Comparison of ENCODE assay signal across 15 mouse cellular contexts in the genomic region with DNA sequence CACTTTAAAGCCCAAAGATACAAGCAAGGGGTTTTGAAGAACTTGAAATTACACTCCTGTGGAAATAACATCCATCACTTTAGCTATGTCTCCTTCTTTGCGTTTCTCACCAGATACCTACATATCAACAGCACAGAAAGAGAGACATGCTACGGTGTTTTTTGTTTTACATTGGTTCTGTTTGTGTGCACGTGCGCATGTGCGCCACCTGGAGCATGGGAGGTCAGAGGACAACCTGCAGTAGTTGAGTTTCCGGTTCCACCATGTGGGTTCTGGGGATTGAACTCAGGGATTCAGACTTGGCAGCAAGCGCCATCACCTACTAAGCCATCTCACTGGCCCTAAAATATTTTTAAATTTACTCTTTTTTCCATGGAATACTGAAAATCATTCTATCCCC. TPM values are rescaled to one million over a fixed set of nuclear protein-coding genes. Genes with fewer than 3 reads are reported as not detected.
A peak's percentile ranks its signal among the peaks of the same experiment; 100 is the strongest.
DNase-seq lines count a peak whose midpoint lies in the region; TF ChIP-seq lines count a peak whose summit lies in the region.
"Had no signal": no experiment of that assay in that cellular context is flagged by ENCODE, and none has a peak within 500 bp of the region (broad histone marks: within the 10 kb centered on the region; RNA-seq: fewer than 3 reads in every experiment).

No protein-coding gene starts in this region.

- no peak for DNase-seq in gastrocnemius, adult 2 months
- DNase-seq in gastrocnemius, adult 8-10 months (ENCODE audit: low spot score in 2 of 2) = no peak
- DNase-seq in spleen, adult 2 months (ENCODE audit: low read depth in 1 of 2, low spot score in 2 of 2) = no peak
- no peak for DNase-seq in spleen, adult 18-20 months
- peak; percentile 51 for DNase-seq in induced T-regulatory cell, adult 2 months (ENCODE audit: low read depth)
- no peak for DNase-seq in cerebellum, adult 11 months
- no peak for DNase-seq in natural killer cell, adult 2 months (ENCODE audit: low spot score in 2 of 2)
- DNase-seq in ovary, postnatal 36 days (ENCODE audit: low spot score) = no peak
- DNase-seq: cerebellum, postnatal 25 days; heart, postnatal 14 days; retina, postnatal 1 day had no signal

- TF ChIP-seq POLR2A in spleen, adult 2 months (IDR thresholded peaks at IDR 0.05; ENCODE audit: low read depth, low read length) = no peak

- no peaks in the 10 kb centered on the region for H3K36me3 ChIP-seq in spleen, adult 2 months (ENCODE audit: control insufficient read depth, insufficient read depth, low read length)
- H3K36me3 ChIP-seq: forebrain, embryonic 15.5 days; intestine, embryonic 15.5 days; lung, embryonic 15.5 days; midbrain, embryonic 12.5 days had no signal

- no peak overlapping the region for H3K27ac ChIP-seq in gastrocnemius, adult 2 months
- no peak overlapping the region for H3K27ac ChIP-seq in spleen, adult 2 months (ENCODE audit: insufficient read depth, low read length)
- H3K27ac ChIP-seq: forebrain, embryonic 15.5 days; intestine, embryonic 15.5 days; lung, embryonic 15.5 days; midbrain, embryonic 12.5 days had no signal

- 87% methylated on average over 7 of the region's 7 CpGs for WGBS in spleen, adult 2 months

- peak; percentile 23; the same call in 1 of the 2 replicates for TF ChIP-seq CTCF in gastrocnemius, adult 2 months (IDR thresholded peaks at IDR 0.05)
- peak; percentile 4; the same call in 1 of the 2 replicates for TF ChIP-seq CTCF in spleen, adult 2 months (IDR thresholded peaks at IDR 0.05; ENCODE audit: extremely low read depth, insufficient read depth, insufficient read length, insufficient replicate concordance)

- no peak overlapping the region for H3K4me3 ChIP-seq in gastrocnemius, adult 2 months
- H3K4me3 ChIP-seq in spleen, adult 2 months (ENCODE audit: extremely low read depth, insufficient read depth, insufficient read length) = no peak overlapping the region
- H3K4me3 ChIP-seq: forebrain, embryonic 15.5 days; intestine, embryonic 15.5 days; lung, embryonic 15.5 days; midbrain, embryonic 12.5 days had no signal

- H3K27me3 ChIP-seq in spleen, adult 2 months (ENCODE audit: control insufficient read depth, insufficient read depth, low read length) = no peaks in the 10 kb centered on the region
- H3K27me3 ChIP-seq: forebrain, embryonic 15.5 days; intestine, embryonic 15.5 days; lung, embryonic 15.5 days; midbrain, embryonic 12.5 days had no signal

- intact Hi-C loops in gastrocnemius, adult 2 months (cut with DNase I) = no loop called here

- no peaks in the 10 kb centered on the region for H3K4me1 ChIP-seq in spleen, adult 2 months (ENCODE audit: control insufficient read depth, insufficient read depth, insufficient read length)
- H3K4me1 ChIP-seq: forebrain, embryonic 15.5 days; intestine, embryonic 15.5 days; lung, embryonic 15.5 days; midbrain, embryonic 12.5 days had no signal

RNA-seq across cellular contexts. Expression of a gene that starts 20.9 kb away (rescaled TPM):
- 1 to 10 TPM; 6.2 to 8.7 TPM for total RNA-seq in gastrocnemius, adult 2 months (2021)
- 1 to 10 TPM; 3.3 to 6.0 (median 5.3) TPM for total RNA-seq in gastrocnemius, adult 8-10 months (2022)
- polyA plus RNA-seq in spleen, adult 2 months (2012; rRNA removed) = 31.0 and 38.5 TPM in 2 replicates
